Mouse (Mus musculus): ENCODE measurements around the gene Chp2. TPM values are rescaled to one million over a fixed set of nuclear protein-coding genes. Genes with fewer than 3 reads are reported as not detected.

Chp2 gene
- polyA plus RNA-seq, 1 experiment from 2014 or later: 54.5 TPM

- no peaks in the 10 kb centered on the region for H3K27me3 ChIP-seq (replicated peaks; ENCODE audit: control insufficient read depth, insufficient read depth, low read length)
- no peak overlapping the region for H3K9ac ChIP-seq (ENCODE audit: low read depth, low read length)
- no peaks in the 10 kb centered on the region for H3K4me1 ChIP-seq (replicated peaks; ENCODE audit: control insufficient read depth, insufficient read depth, low read length)
- H3K4me3 ChIP-seq (ENCODE audit: low read depth, low read length): no peak overlapping the region
- TF ChIP-seq CTCF (IDR thresholded peaks at IDR 0.05; ENCODE audit: low read depth): no peak
- no peaks in the 10 kb centered on the region for H3K9me3 ChIP-seq (ENCODE audit: control insufficient read depth)
- whole genome bisulfite sequencing: 77% methylated on average over 5 of the region's 5 CpGs
- no peak overlapping the region for H3K27ac ChIP-seq (ENCODE audit: low read depth, low read length)
- H3K4me2 ChIP-seq (replicated peaks; ENCODE audit: low read depth): no peak overlapping the region
- ATAC-seq: no peak
- H3K36me3 ChIP-seq (ENCODE audit: control insufficient read depth, insufficient read depth): no peaks in the 10 kb centered on the region
These were observed 40.8 kb downstream of the Chp2 start for GRCm38 (mm10) chr7:122260055-122260602.

GRCm38 (mm10) chr7:122268983-122269486, 49.7 kb downstream of the Chp2 start:
- H3K36me3 ChIP-seq (ENCODE audit: control insufficient read depth, insufficient read depth): no peaks in the 10 kb centered on the region
- H3K27me3 ChIP-seq (replicated peaks; ENCODE audit: control insufficient read depth, insufficient read depth, low read length): no peaks in the 10 kb centered on the region
- no peak overlapping the region for H3K4me3 ChIP-seq (ENCODE audit: low read depth, low read length)
- no peak for ATAC-seq
- no peak overlapping the region for H3K9ac ChIP-seq (ENCODE audit: low read depth, low read length)
- 44% methylated on average over 4 of the region's 4 CpGs for WGBS
- no peaks in the 10 kb centered on the region for H3K4me1 ChIP-seq (replicated peaks; ENCODE audit: control insufficient read depth, insufficient read depth, low read length)
- H3K9me3 ChIP-seq (ENCODE audit: control insufficient read depth): no peaks in the 10 kb centered on the region
- no peak overlapping the region for H3K27ac ChIP-seq (ENCODE audit: low read depth, low read length)
- no peak overlapping the region for H3K4me2 ChIP-seq (replicated peaks; ENCODE audit: low read depth)
- no peak for TF ChIP-seq CTCF (IDR thresholded peaks at IDR 0.05; ENCODE audit: low read depth)

GRCm38 (mm10) chr7:122272334-122272733, 53.0 kb downstream of the Chp2 start:
- H3K9ac ChIP-seq (ENCODE audit: low read depth, low read length): no peak overlapping the region
- no peak for ATAC-seq
- no peaks in the 10 kb centered on the region for H3K36me3 ChIP-seq (ENCODE audit: control insufficient read depth, insufficient read depth)
- TF ChIP-seq CTCF (IDR thresholded peaks at IDR 0.05; ENCODE audit: low read depth): no peak
- no peak overlapping the region for H3K27ac ChIP-seq (ENCODE audit: low read depth, low read length)
- 76% methylated on average over 2 of the region's 2 CpGs for WGBS
- no peaks in the 10 kb centered on the region for H3K9me3 ChIP-seq (ENCODE audit: control insufficient read depth)
- no peak overlapping the region for H3K4me3 ChIP-seq (ENCODE audit: low read depth, low read length)
- H3K4me2 ChIP-seq (replicated peaks; ENCODE audit: low read depth): no peak overlapping the region
- no peaks in the 10 kb centered on the region for H3K4me1 ChIP-seq (replicated peaks; ENCODE audit: control insufficient read depth, insufficient read depth, low read length)
- H3K27me3 ChIP-seq (replicated peaks; ENCODE audit: control insufficient read depth, insufficient read depth, low read length): no peaks in the 10 kb centered on the region

Other genes with a start within 250 kb of the Chp2 start
- gene Cog7, start 237.8 kb upstream of the Chp2 start, polyA plus RNA-seq (2015; fragmentation: Nextera tagmentation; extraction: Ambion mirVana): 6.3 and 7.6 TPM in 2 replicates
- 59.9 and 71.1 TPM in 2 replicates for gene Gga2, start 198.3 kb upstream of the Chp2 start, polyA plus RNA-seq (2015; fragmentation: Nextera tagmentation; extraction: Ambion mirVana)
- 26.3 and 29.3 TPM in 2 replicates for gene Ubfd1, start 152.3 kb upstream of the Chp2 start, polyA plus RNA-seq (2015; fragmentation: Nextera tagmentation; extraction: Ambion mirVana)
- gene Ears2, start 152.2 kb upstream of the Chp2 start, polyA plus RNA-seq (2015; fragmentation: Nextera tagmentation; extraction: Ambion mirVana): 7.1 and 8.0 TPM in 2 replicates
- gene Ndufab1, start 117.6 kb upstream of the Chp2 start, polyA plus RNA-seq (2015; fragmentation: Nextera tagmentation; extraction: Ambion mirVana): 956 and 957 TPM in 2 replicates
- gene Palb2, start 86.5 kb upstream of the Chp2 start, polyA plus RNA-seq (2015; fragmentation: Nextera tagmentation; extraction: Ambion mirVana): 3.9 and 4.5 TPM in 2 replicates
- 59.4 and 64.7 TPM in 2 replicates for gene Dctn5, start 86.5 kb upstream of the Chp2 start, polyA plus RNA-seq (2015; fragmentation: Nextera tagmentation; extraction: Ambion mirVana)
- 20.0 and 25.0 TPM in 2 replicates for gene Plk1, start 60.1 kb upstream of the Chp2 start, polyA plus RNA-seq (2015; fragmentation: Nextera tagmentation; extraction: Ambion mirVana)
- 4.0 and 4.8 TPM in 2 replicates for gene Ern2, start 33.3 kb upstream of the Chp2 start, polyA plus RNA-seq (2015; fragmentation: Nextera tagmentation; extraction: Ambion mirVana)
- 4.7 and 5.1 TPM in 2 replicates for gene Prkcb, start 69.3 kb downstream of the Chp2 start, polyA plus RNA-seq (2015; fragmentation: Nextera tagmentation; extraction: Ambion mirVana)

All from intestine, postnatal 0 days (tissue).